Mouse (Mus musculus) embryonic fibroblast, embryonic 13.5 days (primary cell): ENCODE data around the gene Paqr3.

Experiments
- CTCF ChIP-seq: IDR thresholded peaks from 2 replicates; pipeline ENCODE4 v1.5.1; 2011; ENCODE audit warnings: mild to moderate bottlenecking, control low read depth, low read length, moderate library complexity, borderline replicate concordance; ENCODE audit not compliant: insufficient read depth
- POLR2A ChIP-seq: IDR thresholded peaks from 2 replicates; pipeline ENCODE4 v1.6.1; 2011; ENCODE audit warnings: low read depth, mild to moderate bottlenecking, control low read depth, low read length, moderate library complexity

DNA sequence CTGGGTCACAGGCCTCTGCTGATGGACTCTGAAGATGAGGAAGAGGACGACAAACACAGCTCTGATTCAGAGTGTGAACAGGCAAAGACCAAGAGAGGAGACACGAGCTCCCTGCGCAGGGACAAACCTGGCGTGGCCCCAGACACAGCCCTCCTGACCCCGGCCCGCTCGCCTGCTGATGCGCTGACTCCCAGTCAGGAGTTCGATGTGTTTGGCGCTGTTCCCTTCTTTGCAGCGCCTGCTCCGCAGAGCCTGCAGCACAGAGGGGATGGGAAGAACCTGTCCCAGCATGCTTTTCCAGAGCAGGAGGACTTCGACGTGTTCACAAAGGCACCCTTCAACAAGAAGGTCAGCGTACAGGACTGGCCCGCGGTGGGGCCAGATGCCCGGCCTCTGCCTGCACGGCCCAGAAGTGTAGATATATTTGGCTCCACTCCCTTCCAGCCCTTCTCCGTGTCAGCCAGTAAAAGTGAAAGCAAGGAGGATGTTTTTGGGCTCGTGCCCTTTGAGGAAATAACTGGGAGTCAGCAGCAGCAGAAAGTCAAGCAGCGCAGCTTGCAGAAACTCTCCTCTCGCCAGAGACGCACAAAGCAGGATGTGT is 24.3 kb downstream of the Paqr3 start:
- no peak for TF ChIP-seq CTCF
- TF ChIP-seq POLR2A: no peak
